Mouse (Mus musculus) liver, embryonic 15.5 days (tissue): ENCODE results near the gene Stab2. TPM values are rescaled to one million over a fixed set of nuclear protein-coding genes. Genes with fewer than 3 reads are reported as not detected.

ENCODE experiments used
- ATAC-seq: fragments of 200-750 bp; cut with Nextera tagmentation; 2 replicates; pipeline ENCODE4 v1.8.0; 2017; ENCODE audit warnings: moderate number of reproducible peaks, mild to moderate bottlenecking, moderate library complexity; ENCODE audit not compliant: insufficient read depth
- H3K27ac ChIP-seq: fragments of 300-500 bp; sonication (generic); replicated peaks from 2 replicates; pipeline ENCODE4 v1.5.1; 2015; ENCODE audit warnings: mild to moderate bottlenecking, inconsistent platforms
- H3K27me3 ChIP-seq: fragments of 300-500 bp; sonication (generic); 2 replicates; pipeline ENCODE4 v1.6.1; 2015; ENCODE audit warnings: mild to moderate bottlenecking, inconsistent platforms
- H3K36me3 ChIP-seq: fragments of 300-500 bp; sonication (generic); replicated peaks from 2 replicates; pipeline ENCODE4 v1.6.1; 2015; ENCODE audit warnings: moderate library complexity, mild to moderate bottlenecking, inconsistent platforms
- H3K4me1 ChIP-seq: fragments of 300-500 bp; sonication (generic); replicated peaks from 2 replicates; pipeline ENCODE4 v1.6.1; 2015; ENCODE audit warnings: inconsistent platforms
- H3K4me2 ChIP-seq: fragments of 300-500 bp; sonication (generic); 2 replicates; pipeline ENCODE4 v1.6.1; 2015; ENCODE audit warnings: moderate library complexity, mild to moderate bottlenecking, inconsistent platforms
- H3K4me3 ChIP-seq: fragments of 300-500 bp; sonication (generic); replicated peaks from 2 replicates; pipeline ENCODE4 v1.5.1; 2015; ENCODE audit warnings: mild to moderate bottlenecking, inconsistent platforms
- H3K9ac ChIP-seq: fragments of 300-500 bp; sonication (generic); 2 replicates; pipeline ENCODE4 v1.6.1; 2015; ENCODE audit warnings: moderate library complexity, mild to moderate bottlenecking, inconsistent platforms
- H3K9me3 ChIP-seq: fragments of 300-500 bp; sonication (generic); replicated peaks from 2 replicates; pipeline ENCODE4 v1.6.1; 2016; ENCODE audit warnings: inconsistent platforms
- WGBS: fragments of 180-500 bp; shearing (Covaris S2); methylation state at CpG from one replicate; pipeline ENCODE4 v1.1.7; 2015; ENCODE audit warnings: mixed read lengths; ENCODE audit not compliant: insufficient replicate concordance; 5-methylcytosine and 5-hydroxymethylcytosine counted together
- polyA plus RNA-seq: library from polyadenylated mRNA; unstranded; fragments of >200 nt; fragmentation: Nextera tagmentation; extraction: Ambion mirVana; gene quantifications from 2 replicates; pipeline ENCODE4 v1.2.1, GENCODE M21; 2015

Stab2 gene
- polyA plus RNA-seq, 1 experiment from 2014 or later: 19.5 TPM

GRCm38 (mm10) chr10:86825871-86826522 is 181.8 kb downstream of the Stab2 start:
- 79% methylated on average over 10 of the region's 10 CpGs for WGBS
- no peak overlapping the region for H3K27ac ChIP-seq
- H3K4me2 ChIP-seq: no peak overlapping the region
- no peaks in the 10 kb centered on the region for H3K27me3 ChIP-seq
- ATAC-seq: no peak
- no peak overlapping the region for H3K9ac ChIP-seq
- no peak overlapping the region for H3K4me3 ChIP-seq
- H3K36me3 ChIP-seq: 0 out of 2 replicates have a peak, but pooled peaks cover 4% of the 10 kb centered on the region
- no peaks in the 10 kb centered on the region for H3K4me1 ChIP-seq
- H3K9me3 ChIP-seq: no peaks in the 10 kb centered on the region

- WGBS: 83% methylated on average over 14 of the region's 14 CpGs
- Histone ChIP-seq H3K9ac (no peak overlapping the region), H3K36me3 (0 out of 2 replicates have a peak, but pooled peaks cover 4% of the 10 kb centered on the region), H3K9me3 (no peaks in the 10 kb centered on the region), H3K4me2 (no peak overlapping the region), H3K27me3 (no peaks in the 10 kb centered on the region), H3K4me1 (no peaks in the 10 kb centered on the region), H3K27ac (no peak overlapping the region), H3K4me3 (no peak overlapping the region)
- ATAC-seq: no peak
Observed at GRCm38 (mm10) chr10:86824871-86825270, 183.0 kb downstream of the Stab2 start.

GRCm38 (mm10) chr10:86824093-86824492 is 183.7 kb downstream of the Stab2 start:
- Histone ChIP-seq H3K4me3 (no peak overlapping the region), H3K36me3 (0 out of 2 replicates have a peak, but pooled peaks cover 4% of the 10 kb centered on the region), H3K9me3 (no peaks in the 10 kb centered on the region), H3K27me3 (no peaks in the 10 kb centered on the region), H3K9ac (no peak overlapping the region), H3K4me2 (no peak overlapping the region), H3K4me1 (no peaks in the 10 kb centered on the region), H3K27ac (no peak overlapping the region)
- WGBS: 77% methylated on average over 6 of the region's 6 CpGs
- no peak for ATAC-seq

GRCm38 (mm10) chr10:86821014-86821413 is 186.8 kb downstream of the Stab2 start:
- no peak overlapping the region for H3K4me3 ChIP-seq
- no peak overlapping the region for H3K4me2 ChIP-seq
- no peaks in the 10 kb centered on the region for H3K9me3 ChIP-seq
- ATAC-seq: no peak
- H3K36me3 ChIP-seq: 0 out of 2 replicates have a peak, but pooled peaks cover 4% of the 10 kb centered on the region
- H3K4me1 ChIP-seq: no peaks in the 10 kb centered on the region
- no peak overlapping the region for H3K27ac ChIP-seq
- 82% methylated on average over 7 of the region's 7 CpGs for WGBS
- no peaks in the 10 kb centered on the region for H3K27me3 ChIP-seq
- no peak overlapping the region for H3K9ac ChIP-seq

- Histone ChIP-seq H3K9me3 (no peaks in the 10 kb centered on the region), H3K4me3 (no peak overlapping the region), H3K36me3 (0 out of 2 replicates have a peak, but pooled peaks cover under 1% of the 10 kb centered on the region), H3K4me1 (no peaks in the 10 kb centered on the region), H3K4me2 (no peak overlapping the region), H3K9ac (no peak overlapping the region), H3K27ac (no peak overlapping the region), H3K27me3 (no peaks in the 10 kb centered on the region)
- 51% methylated on average over 8 of the region's 8 CpGs for WGBS
- no peak for ATAC-seq
Observed at GRCm38 (mm10) chr10:86819649-86820165, 188.1 kb downstream of the Stab2 start.

- no peaks in the 10 kb centered on the region for H3K9me3 ChIP-seq
- ATAC-seq: no peak
- 54% methylated on average over 7 of the region's 7 CpGs for WGBS
Observed at GRCm38 (mm10) chr10:86815133-86815532, 192.7 kb downstream of the Stab2 start.

GRCm38 (mm10) chr10:86814292-86815131 is 193.3 kb downstream of the Stab2 start:
- no peaks in the 10 kb centered on the region for H3K36me3 ChIP-seq
- H3K4me3 ChIP-seq: no peak overlapping the region
- no peaks in the 10 kb centered on the region for H3K4me1 ChIP-seq
- no peaks in the 10 kb centered on the region for H3K27me3 ChIP-seq
- no peak for ATAC-seq
- no peaks in the 10 kb centered on the region for H3K9me3 ChIP-seq
- H3K9ac ChIP-seq: no peak overlapping the region
- no peak overlapping the region for H3K27ac ChIP-seq
- no peak overlapping the region for H3K4me2 ChIP-seq
- WGBS: 69% methylated on average over 19 of the region's 19 CpGs

More at GRCm38 (mm10) chr10:86815133-86815532, 192.7 kb downstream of the Stab2 start:
- Histone ChIP-seq H3K4me2 (no peak overlapping the region), H3K27me3 (no peaks in the 10 kb centered on the region), H3K9ac (no peak overlapping the region), H3K4me1 (no peaks in the 10 kb centered on the region), H3K36me3 (no peaks in the 10 kb centered on the region), H3K4me3 (no peak overlapping the region), H3K27ac (no peak overlapping the region)

GRCm38 (mm10) chr10:86810612-86811011 is 197.2 kb downstream of the Stab2 start:
- no peak overlapping the region for H3K9ac ChIP-seq
- no peaks in the 10 kb centered on the region for H3K4me1 ChIP-seq
- H3K4me3 ChIP-seq: no peak overlapping the region
- no peaks in the 10 kb centered on the region for H3K27me3 ChIP-seq
- ATAC-seq: no peak
- WGBS: 78% methylated on average over 5 of the region's 5 CpGs
- H3K9me3 ChIP-seq: no peaks in the 10 kb centered on the region
- no peak overlapping the region for H3K4me2 ChIP-seq
- H3K27ac ChIP-seq: no peak overlapping the region
- no peaks in the 10 kb centered on the region for H3K36me3 ChIP-seq

- WGBS: 77% methylated on average over 9 of the region's 9 CpGs
- H3K9me3 ChIP-seq: no peaks in the 10 kb centered on the region
- no peak overlapping the region for H3K4me2 ChIP-seq
- H3K4me3 ChIP-seq: no peak overlapping the region
- no peaks in the 10 kb centered on the region for H3K4me1 ChIP-seq
- ATAC-seq: no peak
- no peak overlapping the region for H3K9ac ChIP-seq
- H3K27me3 ChIP-seq: no peaks in the 10 kb centered on the region
- H3K27ac ChIP-seq: no peak overlapping the region
- H3K36me3 ChIP-seq: no peaks in the 10 kb centered on the region
Observed at GRCm38 (mm10) chr10:86810000-86810399, 197.8 kb downstream of the Stab2 start.

- Histone ChIP-seq H3K4me3 (no peak overlapping the region), H3K4me2 (no peak overlapping the region), H3K9ac (no peak overlapping the region), H3K9me3 (no peaks in the 10 kb centered on the region), H3K4me1 (no peaks in the 10 kb centered on the region), H3K27me3 (no peaks in the 10 kb centered on the region), H3K27ac (no peak overlapping the region), H3K36me3 (no peaks in the 10 kb centered on the region)
- WGBS: 74% methylated on average over 15 of the region's 15 CpGs
- no peak for ATAC-seq
Observed at GRCm38 (mm10) chr10:86808013-86808758, 199.6 kb downstream of the Stab2 start.

- WGBS: 59% methylated on average over 1 of the region's 1 CpGs
- Histone ChIP-seq H3K4me2 (no peak overlapping the region), H3K9me3 (no peaks in the 10 kb centered on the region), H3K36me3 (no peaks in the 10 kb centered on the region), H3K4me1 (no peaks in the 10 kb centered on the region), H3K9ac (no peak overlapping the region), H3K4me3 (no peak overlapping the region), H3K27me3 (no peaks in the 10 kb centered on the region), H3K27ac (no peak overlapping the region)
- no peak for ATAC-seq
Observed at GRCm38 (mm10) chr10:86807362-86807761, 200.5 kb downstream of the Stab2 start.
